Mouse (Mus musculus): ENCODE data around the gene Zyx.

Gene Zyx

DNA sequence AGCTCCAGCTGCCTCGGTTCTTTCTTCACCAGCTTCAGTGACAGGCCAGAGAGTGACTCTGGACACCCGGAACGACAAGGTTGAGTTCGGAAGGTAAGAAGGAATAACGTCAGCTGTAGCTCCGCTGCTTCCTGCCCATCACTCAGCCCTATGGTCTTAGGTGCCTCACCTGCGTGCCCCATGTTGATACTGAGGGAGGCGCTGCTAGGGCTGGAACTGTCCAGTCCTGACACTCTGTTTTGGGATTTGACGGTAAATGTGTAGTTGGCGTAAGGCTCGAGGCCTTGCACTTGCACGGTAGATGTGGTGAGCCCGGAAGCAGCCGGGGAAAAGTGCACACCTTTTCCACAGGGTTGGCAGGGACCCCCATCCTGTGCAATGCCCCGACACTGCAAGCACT lies 15.2 kb downstream of the Zyx start:
- no peak for DNase-seq (ENCODE audit: low spot score)

- DNase-seq (ENCODE audit: low spot score): no peak
These were observed 15.8 kb downstream of the Zyx start for GRCm38 (mm10) chr6:42365215-42365614.

- DNase-seq (ENCODE audit: low spot score): no peak
These were observed 20.4 kb downstream of the Zyx start for GRCm38 (mm10) chr6:42369870-42370269.

DNA sequence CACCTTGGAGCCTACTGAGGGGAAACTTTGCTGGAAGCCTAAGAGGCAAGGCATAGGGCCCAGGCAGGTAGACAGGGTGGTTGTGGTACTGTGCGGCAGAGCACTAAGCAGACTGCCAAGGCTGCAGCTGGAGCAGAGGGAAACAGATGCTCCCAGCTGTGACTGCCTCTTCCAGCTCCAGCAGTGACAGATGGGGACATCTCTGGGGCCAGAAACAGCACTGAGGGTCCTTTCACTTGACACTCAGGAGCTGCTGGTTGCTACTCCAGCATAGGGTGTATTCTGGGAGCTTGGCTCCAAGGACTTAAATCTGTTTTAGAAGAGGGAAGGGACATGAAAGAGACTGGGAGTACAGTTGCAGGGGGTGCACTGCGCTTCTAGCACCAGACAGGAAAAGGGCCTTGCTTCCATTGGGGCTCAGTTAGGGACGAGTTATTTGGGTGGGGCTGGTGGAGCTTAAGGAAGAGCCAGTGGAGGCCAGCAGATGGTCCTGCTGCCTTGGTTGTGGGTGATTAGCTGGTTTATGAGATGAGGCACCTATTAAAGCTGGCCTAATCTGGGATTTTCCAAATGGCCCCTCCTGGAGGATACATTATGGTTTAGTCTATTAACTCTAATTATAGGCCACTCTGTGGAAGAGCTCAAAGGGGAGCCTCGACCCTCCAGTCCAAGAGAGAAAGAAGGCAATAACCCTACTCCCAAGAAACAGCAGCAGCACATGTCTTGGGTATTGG lies 21.4 kb downstream of the Zyx start:
- peak; percentile 55 for DNase-seq (ENCODE audit: low spot score)

DNA sequence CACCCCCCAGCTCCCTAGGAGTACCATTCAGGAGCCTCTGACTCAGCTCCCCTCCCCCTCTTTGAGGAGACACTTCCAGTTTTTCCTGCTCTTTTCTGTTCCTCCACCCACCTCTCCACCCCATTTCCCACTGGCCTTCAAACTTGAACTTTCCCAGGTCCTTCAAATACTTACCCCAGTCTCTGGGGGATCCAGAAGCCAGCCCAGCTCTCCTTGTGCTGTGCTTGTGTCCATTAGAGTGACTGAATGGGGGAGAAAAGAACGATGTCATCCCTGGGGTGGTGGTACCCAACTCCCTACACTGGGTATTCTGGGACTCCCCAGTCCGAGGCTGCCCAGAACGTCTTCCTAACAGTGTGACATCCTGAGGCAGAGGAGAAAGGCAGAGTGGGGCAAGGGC lies 22.6 kb downstream of the Zyx start:
- DNase-seq (ENCODE audit: low spot score): no peak

- no peak for DNase-seq (ENCODE audit: low spot score)
These were observed 23.0 kb downstream of the Zyx start for GRCm38 (mm10) chr6:42372421-42372815.

GRCm38 (mm10) chr6:42372816-42373547 lies 23.6 kb downstream of the Zyx start, which contains the start of gene Epha1:
Epha1 (minus strand) TSS chr6:42373268.
- peak; percentile 74 for DNase-seq (ENCODE audit: low spot score)

- no peak for DNase-seq (ENCODE audit: low spot score)
These were observed 24.4 kb downstream of the Zyx start for GRCm38 (mm10) chr6:42373669-42374430.

DNA sequence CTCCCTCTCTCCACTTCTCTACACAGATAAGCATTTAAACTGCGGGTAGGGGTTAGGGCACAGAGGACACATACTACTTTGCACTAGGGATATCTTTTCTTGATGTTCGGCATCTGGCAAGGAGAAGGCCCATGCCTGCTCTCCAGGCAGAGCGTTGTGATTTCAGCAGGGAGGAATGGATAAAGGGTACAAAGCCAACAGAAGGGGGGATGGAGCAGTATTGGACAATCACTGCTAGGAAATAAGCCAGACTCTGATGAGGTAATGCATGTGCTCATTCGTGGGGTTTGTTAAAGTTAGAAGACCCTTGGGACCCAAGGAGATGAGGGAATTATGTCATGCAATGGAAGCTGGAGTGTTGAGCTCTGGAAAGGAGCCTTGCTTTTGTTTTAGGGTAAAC lies 25.3 kb downstream of the Zyx start:
- DNase-seq (ENCODE audit: low spot score): no peak

- DNase-seq (ENCODE audit: low spot score): no peak
These were observed 25.7 kb downstream of the Zyx start for GRCm38 (mm10) chr6:42375131-42375530.

DNA sequence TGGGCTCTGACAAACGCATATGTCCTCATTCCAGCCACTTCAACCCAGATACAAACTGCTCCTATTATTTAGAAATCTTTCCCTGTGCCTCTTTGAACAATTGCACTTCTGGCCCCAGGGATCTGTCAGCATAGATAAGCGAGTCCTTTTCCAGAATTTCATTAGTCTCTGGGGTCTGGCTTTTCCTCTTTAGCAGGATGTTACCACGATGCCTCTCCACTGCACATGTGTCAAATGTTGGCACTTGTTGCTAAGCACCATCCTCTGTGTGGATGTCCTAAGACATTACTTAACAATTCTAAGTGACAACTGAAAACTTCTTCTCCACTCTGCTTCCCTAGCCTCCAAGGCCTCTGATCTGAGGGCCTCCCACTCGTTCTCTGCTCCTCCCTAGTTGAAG lies 26.6 kb downstream of the Zyx start:
- DNase-seq (ENCODE audit: low spot score): no peak

GRCm38 (mm10) chr6:42376504-42377019 lies 27.1 kb downstream of the Zyx start:
- no peak for DNase-seq (ENCODE audit: low spot score)

- no peak for DNase-seq (ENCODE audit: low spot score)
These were observed 27.9 kb downstream of the Zyx start for GRCm38 (mm10) chr6:42377280-42377679.

DNA sequence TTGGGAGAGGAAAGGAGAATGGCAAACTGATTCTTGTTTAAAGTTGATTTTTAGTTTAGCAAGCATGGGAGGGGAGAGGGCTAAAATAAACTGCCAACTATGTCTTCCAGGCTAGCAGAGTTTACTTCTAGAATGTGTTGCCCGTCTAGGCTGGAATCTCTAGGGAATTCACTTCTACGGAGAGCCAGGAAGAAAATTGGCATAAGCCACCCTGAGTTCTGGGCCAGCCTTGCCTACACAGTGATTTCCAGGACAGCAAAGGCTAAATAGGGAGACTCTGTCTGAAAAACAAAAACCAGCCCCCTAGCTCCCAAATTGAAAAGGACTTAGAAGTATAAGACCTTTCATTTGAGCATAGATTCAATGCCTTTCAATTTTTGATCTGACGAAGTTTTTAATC lies 30.1 kb downstream of the Zyx start:
- no peak for DNase-seq (ENCODE audit: low spot score)

DNA sequence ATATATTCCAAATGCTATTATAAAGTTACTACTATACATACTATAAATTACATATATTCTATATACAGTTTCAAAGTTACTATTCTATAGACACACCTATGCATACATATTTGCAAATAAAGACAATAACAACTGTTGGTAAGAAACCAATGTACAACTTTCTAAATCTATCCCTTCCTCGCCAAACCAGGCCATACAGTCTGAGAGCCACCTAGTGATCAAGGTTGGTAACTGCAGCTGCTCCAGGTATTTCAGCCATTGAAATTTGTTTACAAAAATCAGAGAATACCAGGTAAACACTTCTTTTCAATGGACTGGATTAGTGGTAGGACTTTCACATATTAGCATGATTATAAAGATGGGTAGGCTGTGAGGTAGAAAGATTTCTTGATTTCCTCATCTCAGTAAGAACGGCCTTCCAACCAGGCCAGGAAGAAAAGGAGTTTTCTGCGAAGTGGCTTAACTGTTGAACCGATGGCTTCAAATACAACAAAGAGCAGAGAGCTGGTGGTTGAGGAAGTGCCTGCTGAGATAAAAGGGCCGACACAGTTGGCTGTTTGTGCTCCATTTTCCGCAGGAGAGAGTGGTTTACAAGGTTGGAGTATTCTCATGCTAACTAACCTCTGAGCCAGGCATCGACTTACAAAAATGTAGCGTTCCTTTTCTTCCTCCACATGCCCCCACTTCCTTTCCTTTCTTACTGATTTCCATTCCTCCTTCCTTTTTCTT lies 31.1 kb downstream of the Zyx start:
- DNase-seq (ENCODE audit: low spot score): peak; percentile 70

DNA sequence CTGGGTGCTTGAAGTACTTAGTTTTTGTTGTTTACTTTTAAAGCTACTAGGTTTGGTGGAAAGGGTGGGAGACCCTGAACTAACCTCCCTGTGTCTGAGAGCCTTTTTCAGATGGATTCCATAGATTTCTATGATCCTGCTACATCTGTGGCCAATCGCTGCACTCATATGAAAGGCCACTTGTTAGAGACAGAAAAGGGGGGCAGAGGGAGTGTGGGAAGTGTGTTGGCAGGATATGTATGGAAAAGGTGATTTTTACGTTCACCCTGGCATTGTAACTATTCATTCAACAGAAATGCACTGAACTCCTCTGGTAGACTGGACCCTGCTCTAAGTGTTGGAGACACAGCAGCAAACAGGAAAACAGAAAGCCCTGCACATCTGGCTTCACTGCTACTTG lies 31.8 kb downstream of the Zyx start:
- no peak for DNase-seq (ENCODE audit: low spot score)

- DNase-seq (ENCODE audit: low spot score): no peak
These were observed 32.5 kb downstream of the Zyx start for GRCm38 (mm10) chr6:42381916-42382381.

DNA sequence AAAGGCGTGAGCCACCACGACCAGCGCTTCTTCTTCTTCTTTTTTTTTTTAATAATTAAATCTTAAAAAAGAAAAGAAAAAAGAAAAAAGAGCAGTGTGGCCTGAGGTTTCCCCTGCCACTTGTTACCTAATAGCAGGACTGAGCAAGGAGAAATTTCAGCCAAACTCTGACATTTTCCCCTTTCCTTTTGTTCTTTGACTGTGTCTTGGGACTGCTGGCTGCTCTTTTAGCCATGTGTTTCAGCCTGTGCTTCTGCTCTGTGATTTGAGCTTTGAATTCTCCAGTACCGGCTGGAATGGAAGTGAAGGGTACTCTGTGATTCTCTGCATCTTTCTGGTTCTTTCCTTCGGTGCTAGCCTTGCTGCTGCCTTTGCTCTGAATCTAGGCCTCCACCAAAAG lies 33.9 kb downstream of the Zyx start:
- no peak for DNase-seq (ENCODE audit: low spot score)

GRCm38 (mm10) chr6:42385635-42386034 lies 36.2 kb downstream of the Zyx start:
- no peak for DNase-seq (ENCODE audit: low spot score)

DNA sequence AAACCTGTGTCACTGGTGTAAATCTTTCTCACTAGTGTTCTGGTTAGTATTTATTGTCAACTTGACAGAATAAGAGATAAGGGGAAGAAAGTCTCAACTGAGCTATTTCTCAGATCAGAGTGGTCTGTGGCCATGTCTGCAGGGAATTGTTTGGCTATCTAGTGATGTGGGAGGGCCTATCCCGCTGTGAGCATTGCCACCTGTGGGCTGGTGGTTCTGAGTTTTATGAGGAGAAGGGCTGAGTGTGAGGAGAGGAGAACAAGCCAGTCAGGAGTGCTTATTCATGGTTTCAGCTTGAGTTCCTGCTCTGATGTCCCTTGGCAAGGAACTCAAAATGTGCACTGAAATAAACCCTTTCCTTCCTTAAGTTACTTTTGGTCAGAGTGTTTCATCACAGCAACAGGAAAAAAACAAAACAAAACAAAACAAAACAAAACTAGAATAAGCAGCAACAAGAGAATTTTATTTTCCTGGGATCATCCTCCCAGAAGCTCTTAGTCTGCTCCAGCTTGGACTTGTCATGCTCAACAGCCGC lies 42.4 kb downstream of the Zyx start:
- DNase-seq (ENCODE audit: low spot score): no peak

GRCm38 (mm10) chr6:42395960-42396809 lies 46.8 kb downstream of the Zyx start:
- DNase-seq (ENCODE audit: low spot score): no peak

Data from retina, embryonic 14.5 days (tissue).